Mouse (Mus musculus): ENCODE data around the gene Nfe2.
A peak's percentile ranks its signal among the peaks of the same experiment; 100 is the strongest.
"Not testable (repeated sequence)": the region's sequence is repeated elsewhere in the genome, so short reads cannot be mapped to it uniquely, and the experiment has no call there.

Nfe2 gene

GRCm38 (mm10) chr15:103250195-103250740 lies 7.9 kb downstream of the Nfe2 start:
- DNase-seq (ENCODE audit: low spot score in 2 of 2), result peak in 1 of 2 experiments; percentile 55

- DNase-seq (ENCODE audit: low spot score in 2 of 2), result not testable (repeated sequence)
Observed at GRCm38 (mm10) chr15:103249511-103249910, 8.7 kb downstream of the Nfe2 start.

- no peak for DNase-seq (ENCODE audit: low spot score in 2 of 2)
Observed at GRCm38 (mm10) chr15:103248401-103249313, 9.5 kb downstream of the Nfe2 start.

- no peak for DNase-seq (ENCODE audit: low spot score in 2 of 2)
Observed at GRCm38 (mm10) chr15:103247782-103248400, 10.3 kb downstream of the Nfe2 start.

GRCm38 (mm10) chr15:103247078-103247781 lies 11.0 kb downstream of the Nfe2 start:
- no peak for DNase-seq (ENCODE audit: low spot score in 2 of 2)

GRCm38 (mm10) chr15:103245616-103246015 lies 12.6 kb downstream of the Nfe2 start:
- DNase-seq (ENCODE audit: low spot score in 2 of 2), result no peak

- no peak for DNase-seq (ENCODE audit: low spot score in 2 of 2)
Observed at GRCm38 (mm10) chr15:103242885-103243284, 15.3 kb downstream of the Nfe2 start.

GRCm38 (mm10) chr15:103241071-103242018 lies 16.9 kb downstream of the Nfe2 start:
- DNase-seq (ENCODE audit: low spot score in 2 of 2), result not testable (repeated sequence)

- peak; percentile 68 to 87 for DNase-seq (ENCODE audit: low spot score in 2 of 2)
Observed at GRCm38 (mm10) chr15:103240160-103241028, 17.8 kb downstream of the Nfe2 start, which contains the start of gene Hnrnpa1. Gene Hnrnpa1 (plus strand): TSS chr15:103240432.

- DNase-seq (ENCODE audit: low spot score in 2 of 2), result peak; percentile 93 to 96
Observed at GRCm38 (mm10) chr15:103239685-103240159, 18.5 kb downstream of the Nfe2 start, which contains the start of gene Cbx5. Gene Cbx5 (minus strand): TSS chr15:103239816.

GRCm38 (mm10) chr15:103239130-103239684 lies 19.0 kb downstream of the Nfe2 start:
- DNase-seq (ENCODE audit: low spot score in 2 of 2), result peak; percentile 74 to 92

GRCm38 (mm10) chr15:103237295-103237694 lies 20.9 kb downstream of the Nfe2 start:
- no peak for DNase-seq (ENCODE audit: low spot score in 2 of 2)

GRCm38 (mm10) chr15:103233119-103233518 lies 25.1 kb downstream of the Nfe2 start:
- DNase-seq (ENCODE audit: low spot score in 2 of 2), result no peak

- no peak for DNase-seq (ENCODE audit: low spot score in 2 of 2)
Observed at GRCm38 (mm10) chr15:103228904-103229303, 29.3 kb downstream of the Nfe2 start.

GRCm38 (mm10) chr15:103227572-103227971 lies 30.6 kb downstream of the Nfe2 start:
- DNase-seq (ENCODE audit: low spot score in 2 of 2), result no peak

GRCm38 (mm10) chr15:103227022-103227421 lies 31.2 kb downstream of the Nfe2 start:
- DNase-seq (ENCODE audit: low spot score in 2 of 2), result no peak

- no peak for DNase-seq (ENCODE audit: low spot score in 2 of 2)
Observed at GRCm38 (mm10) chr15:103224161-103224560, 34.0 kb downstream of the Nfe2 start.

GRCm38 (mm10) chr15:103221386-103221785 lies 36.8 kb downstream of the Nfe2 start:
- no peak for DNase-seq (ENCODE audit: low spot score in 2 of 2)

- DNase-seq (ENCODE audit: low spot score in 2 of 2), result no peak
Observed at GRCm38 (mm10) chr15:103220785-103221184, 37.4 kb downstream of the Nfe2 start.

Measured in cerebellum, postnatal 4 days (tissue).